Mouse (Mus musculus) v-Abl transformed pro-B cells (cell line): ENCODE results near the gene Adamts20.
"Not testable (repeated sequence)": the region's sequence is repeated elsewhere in the genome, so short reads cannot be mapped to it uniquely, and the experiment has no call there.

ENCODE experiments used
- in situ Hi-C, 2 experiments: fragments of 400-800 bp; cut with MboI; formaldehyde crosslinking; loops; one replicate each; pipeline ENCODE4 v1.15.1; 2025; ENCODE audit not compliant: unreplicated experiment in 2 of 2

Adamts20 gene

DNA sequence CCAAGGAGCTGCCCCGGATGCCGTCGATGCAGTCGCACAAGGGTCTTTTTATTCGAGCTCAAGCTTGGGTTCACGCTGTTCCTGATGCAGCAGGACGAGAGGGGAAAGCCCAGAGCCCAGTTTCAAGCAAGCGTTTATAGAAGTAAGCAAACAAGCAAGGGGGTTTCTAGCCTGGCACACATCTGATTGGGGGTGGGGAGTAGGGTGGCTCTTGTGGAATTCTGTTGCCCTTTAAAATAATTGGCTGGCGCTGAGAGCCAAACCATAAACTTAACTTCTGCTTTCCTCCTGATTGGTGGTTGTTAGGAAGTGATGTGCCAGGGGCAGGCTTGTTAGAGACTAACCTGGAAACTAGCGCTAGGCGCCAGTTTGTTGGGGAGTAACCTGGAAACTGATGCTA, at the start of gene Adamts20:
Adamts20 (minus strand) TSS at position 101 of the 400 bp plus-strand sequence.
- in situ Hi-C loops = no loop called here

DNA sequence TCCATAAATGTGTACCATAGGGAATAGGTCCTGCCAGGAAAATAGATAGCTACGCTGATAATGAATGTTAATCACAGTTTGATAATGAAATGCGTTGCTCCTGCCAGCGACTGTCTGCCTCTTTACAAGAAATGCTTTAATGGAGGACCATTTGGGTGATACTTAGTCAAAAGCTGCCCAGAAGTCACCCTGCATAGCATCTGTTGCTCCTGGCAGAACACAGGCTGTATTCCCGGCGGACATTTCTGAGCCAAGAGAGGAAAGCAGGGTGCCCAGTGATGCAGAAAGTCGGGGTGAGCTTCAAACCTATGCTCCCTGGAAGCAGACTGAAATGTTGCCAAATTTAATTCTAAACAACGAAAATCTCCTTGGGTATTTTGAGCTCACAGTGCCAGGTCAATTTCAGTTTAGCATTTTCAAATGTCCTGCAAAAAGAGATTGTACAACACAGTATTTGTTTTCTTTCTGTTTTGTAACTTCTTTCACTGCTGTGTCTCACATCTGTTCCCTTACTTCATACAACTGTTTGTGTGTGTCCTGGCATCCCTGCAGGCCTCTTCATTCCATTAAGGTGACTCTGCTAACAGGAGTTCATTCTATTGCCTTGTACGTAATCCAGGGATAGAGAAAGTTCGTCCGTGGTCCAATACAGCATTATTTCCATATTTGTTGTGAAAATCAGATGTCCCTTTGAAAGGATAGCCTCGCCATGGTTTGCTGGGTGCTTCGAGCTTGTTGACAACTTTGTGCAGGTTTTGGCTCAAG, 38.4 kb upstream of the Adamts20 start:
- in situ Hi-C loops = loop anchor here (25.0 kb wide), 1 partner anchor 991 kb away; no protein-coding TSS in a partner anchor

DNA sequence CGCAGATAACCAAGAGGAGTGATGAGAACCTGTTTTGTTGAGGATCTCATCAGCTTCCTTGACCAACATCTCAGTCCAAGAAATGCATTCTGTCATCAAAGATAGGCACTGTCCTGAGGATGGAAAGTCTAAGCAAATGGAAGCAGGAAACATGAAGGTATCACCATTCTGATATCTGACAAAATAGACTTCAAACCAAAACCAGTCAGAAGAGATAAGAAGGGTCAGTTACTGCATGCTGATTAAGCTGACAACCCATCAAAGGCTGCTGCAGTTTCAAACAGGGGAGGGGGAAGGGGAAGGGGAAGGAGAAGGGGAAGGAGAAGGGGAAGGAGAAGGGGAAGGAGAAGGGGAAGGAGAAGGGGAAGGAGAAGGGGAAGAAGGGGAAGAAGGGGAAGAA, 34.0 kb upstream of the Adamts20 start:
- in situ Hi-C loops = no loop called here

DNA sequence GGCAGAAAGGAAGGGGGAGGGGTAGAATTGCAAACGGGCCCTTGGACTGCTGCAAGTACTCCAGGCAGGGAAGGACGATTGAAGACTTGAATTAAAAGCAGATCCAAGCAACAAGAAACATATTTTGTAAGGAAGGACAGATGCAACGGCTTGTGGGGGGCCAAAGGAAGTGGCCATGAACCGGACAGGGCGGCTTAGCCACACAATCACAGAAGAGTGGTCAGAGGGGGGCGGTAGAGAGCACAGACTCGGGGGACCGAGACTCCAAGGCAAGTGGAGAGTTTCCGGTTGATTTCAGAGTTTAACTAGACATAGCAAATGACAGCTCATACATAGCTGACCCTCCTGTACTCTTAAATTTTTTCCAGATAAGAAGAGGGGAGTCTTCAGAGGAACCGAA, 30.7 kb upstream of the Adamts20 start:
- in situ Hi-C loops = no loop called here

DNA sequence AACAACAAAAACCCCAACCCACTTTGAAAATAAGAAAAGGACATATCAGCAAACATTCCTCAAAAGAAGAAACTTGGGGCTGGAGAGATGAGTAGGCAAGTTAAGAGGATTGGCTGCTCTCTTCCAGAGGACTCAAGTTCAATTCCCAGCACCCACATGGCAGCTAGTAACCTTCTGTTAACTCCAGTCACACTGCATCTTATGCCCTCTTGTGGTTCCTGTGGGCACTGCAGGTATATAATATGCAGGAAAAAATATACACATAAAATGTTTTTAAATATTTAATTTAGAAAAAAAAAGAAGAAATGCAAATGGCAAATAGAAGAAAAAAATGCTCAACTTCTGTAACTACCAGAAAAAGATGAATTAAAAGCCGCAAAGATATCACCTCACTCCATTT, 29.2 kb upstream of the Adamts20 start:
- in situ Hi-C loops = no loop called here

DNA sequence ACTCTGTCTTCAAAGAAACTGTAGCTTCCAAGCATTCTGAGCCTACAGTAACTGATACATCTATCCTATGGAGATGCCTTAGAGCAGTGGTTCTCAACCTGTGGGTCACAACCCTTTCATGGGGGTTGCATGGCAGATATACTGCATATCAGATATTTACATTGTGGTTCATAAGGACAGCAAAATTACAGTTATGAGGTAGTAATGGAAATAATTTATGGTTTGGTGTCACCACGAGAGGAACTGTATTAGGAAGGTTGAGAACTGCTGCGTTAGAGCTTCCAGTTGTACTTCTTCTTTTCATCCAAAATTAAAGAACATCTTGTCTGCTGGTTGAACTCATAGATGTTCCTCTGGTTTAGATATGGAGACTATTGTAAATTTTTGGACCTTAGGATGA, 24.2 kb upstream of the Adamts20 start:
- in situ Hi-C loops = no loop called here

DNA sequence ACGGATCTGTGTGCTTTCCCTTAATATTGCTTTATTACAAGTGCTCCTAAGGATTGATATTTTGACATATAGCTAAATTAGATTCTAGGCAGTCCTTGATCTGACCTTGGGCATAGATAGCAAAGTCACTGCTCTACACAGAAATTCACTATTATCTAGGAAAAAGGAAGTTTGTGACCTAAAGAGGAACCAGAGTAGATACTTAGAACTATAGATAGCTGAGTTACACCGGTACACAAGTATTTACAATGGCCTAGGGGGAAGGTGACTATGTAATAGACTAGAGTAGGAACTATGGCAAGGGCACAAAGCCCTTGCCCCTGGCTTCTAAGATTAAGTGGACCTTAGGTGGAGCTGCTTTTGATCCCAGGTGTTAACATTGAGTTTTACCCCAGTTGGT, 22.8 kb upstream of the Adamts20 start:
- in situ Hi-C loops = not testable (repeated sequence)

DNA sequence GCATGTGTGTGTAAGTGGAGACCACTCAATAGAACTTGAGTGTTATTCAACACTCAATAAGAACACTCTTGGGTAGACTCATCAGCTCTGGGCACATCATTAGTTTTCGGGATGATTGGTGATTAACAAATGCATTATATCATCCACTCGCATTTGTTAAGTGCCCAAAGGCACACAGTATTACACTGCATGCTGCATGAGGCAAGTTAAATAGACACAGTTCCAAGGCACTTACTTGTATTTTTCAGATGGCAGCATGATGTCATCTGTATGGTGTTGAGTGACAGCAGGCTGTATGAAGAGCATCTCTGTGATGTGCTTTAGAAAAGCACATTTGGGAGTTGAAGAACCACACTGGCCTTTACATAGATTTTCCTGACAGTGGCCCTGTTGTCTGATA, 17.3 kb upstream of the Adamts20 start:
- in situ Hi-C loops = no loop called here

DNA sequence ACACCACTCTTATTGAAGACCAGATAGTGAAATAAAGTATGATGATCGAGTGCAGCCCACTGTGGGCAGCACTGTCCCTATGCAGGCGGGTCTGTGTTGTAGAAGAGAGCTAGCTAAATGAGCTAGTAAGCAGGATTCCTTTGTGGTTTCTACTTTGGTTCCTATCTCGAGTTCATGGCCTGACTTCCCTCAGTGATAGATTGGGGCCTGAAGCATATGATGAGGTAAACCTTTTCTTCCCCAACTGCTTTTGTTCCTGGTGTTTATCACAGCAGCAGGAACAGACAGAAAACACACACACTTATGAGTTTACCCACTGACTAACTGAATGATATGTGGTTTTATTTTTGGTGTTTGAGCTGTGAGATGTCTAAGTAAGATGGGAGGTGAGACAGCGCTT, 15.6 kb upstream of the Adamts20 start:
- in situ Hi-C loops = no loop called here

DNA sequence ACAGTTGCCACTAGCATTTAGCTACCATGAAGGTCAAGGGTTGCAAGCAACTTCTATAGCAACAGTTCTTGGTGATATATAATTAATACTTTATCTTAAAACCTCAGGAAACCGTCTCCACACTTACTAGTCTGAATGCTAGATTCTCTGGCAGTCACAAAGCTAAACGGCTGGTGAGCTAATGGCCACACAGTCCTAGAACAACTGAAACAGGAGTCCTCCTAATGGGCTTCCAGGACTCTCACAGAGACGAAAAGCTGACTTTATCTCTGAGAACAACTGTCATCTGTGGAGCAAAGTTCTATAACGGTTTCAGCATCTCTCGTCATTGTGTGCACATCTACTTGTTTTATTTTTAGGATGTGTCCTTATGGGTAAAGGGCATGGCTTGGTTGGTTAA, 15.0 kb upstream of the Adamts20 start:
- in situ Hi-C loops = no loop called here

DNA sequence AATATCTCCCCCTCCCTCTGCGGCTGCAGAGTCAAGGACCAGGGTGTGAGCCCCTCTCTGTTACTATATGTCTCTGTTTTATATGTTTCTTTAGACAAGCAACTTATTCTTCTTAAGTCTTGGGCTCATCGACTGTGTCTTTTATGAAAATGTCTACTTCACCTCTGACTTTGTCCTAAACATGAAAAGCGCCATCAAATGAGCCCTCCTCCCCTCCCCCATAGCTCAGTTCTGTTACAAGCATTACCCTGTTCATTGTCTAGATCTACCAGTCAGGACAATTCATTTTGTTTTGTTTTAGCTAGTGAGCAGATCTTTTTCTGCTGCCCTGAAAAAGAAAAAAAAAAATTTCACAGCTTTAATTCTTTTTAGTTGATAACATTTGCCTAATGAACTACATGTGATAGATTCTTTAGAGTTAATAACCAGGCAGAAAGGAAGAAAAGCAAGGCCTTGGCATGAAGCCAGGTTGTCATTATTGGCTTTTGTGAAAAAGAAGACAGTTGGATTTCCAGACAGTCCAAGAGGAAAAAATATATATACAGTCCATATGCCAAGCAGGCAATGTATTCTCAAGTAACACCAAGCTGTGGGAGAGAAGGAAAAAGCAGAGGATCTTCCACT, 14.4 kb upstream of the Adamts20 start:
- in situ Hi-C loops = no loop called here

DNA sequence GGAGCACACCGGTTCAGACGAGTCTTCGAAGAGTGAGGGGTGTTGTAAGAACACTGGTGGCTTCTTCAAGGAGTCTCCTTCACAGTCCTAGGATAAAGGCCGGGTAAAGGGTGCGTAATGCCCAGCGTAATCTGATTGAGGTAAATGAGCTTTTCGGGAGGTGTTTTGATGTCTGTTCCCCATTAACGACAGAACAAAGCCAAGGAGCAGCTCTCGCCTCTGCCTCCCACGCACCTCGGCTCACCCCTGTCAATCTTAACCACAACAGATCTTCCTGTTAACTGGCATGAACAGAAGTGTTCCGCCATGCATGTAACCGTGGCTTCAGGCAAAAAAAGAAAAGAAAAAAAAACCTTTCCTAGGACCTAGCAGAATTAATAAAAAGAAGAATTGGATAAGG, 13.5 kb upstream of the Adamts20 start:
- in situ Hi-C loops = no loop called here

DNA sequence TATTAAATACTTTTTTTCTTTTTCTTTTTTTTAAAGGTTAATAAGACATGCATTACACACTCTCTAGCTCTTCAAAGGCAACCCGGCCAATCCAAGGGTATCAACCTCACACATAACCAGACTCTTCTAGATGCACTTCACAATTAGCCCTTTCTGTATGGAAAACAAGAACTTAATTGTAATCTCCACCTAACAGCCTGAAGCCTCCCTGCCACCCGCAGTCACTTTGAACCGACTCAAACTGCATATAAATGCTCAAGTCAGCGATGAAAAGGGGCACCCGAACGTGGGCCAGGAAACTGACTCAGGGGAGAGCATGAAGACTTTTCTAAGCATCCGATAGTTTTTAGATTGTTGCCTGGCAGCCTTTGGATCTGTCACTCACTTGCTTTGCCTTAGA, 12.1 kb upstream of the Adamts20 start:
- in situ Hi-C loops = no loop called here

DNA sequence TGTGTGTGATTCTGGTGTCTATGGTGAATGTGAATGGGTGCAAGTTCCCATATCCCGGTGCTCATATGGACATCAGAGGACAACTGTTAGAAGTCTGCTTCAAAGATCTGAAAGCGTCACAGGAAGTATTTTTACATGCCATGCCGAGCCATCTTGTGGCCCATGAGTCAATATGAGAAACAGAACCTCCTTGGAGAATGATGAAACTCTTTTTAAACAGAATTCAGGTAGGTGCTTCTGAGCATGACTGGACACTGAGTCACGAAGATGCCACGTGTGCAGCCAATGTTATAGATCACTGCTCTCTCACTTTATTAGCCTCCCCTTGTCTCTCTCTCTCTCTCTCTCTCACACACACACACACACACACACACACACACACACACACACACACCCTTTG, 10.8 kb upstream of the Adamts20 start:
- in situ Hi-C loops = no loop called here

DNA sequence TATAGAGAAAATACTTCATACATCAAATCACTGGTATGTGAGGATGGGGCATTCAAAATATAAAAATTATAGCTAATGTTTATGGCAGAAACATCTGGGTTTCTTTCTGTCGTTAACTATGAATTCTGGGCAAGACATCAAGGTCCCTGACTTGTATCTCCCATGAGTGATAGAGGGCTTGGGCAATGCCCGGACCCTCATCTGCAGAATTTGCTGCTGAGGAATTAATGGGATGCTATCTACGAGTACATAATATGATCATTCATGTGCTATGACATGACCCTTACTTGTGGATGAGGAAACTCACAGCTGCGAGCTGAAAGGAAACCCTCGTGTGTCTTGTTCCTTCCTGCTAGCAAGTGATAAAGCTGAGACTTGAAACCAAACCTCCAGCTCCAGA, 5.1 kb upstream of the Adamts20 start:
- in situ Hi-C loops = no loop called here

DNA sequence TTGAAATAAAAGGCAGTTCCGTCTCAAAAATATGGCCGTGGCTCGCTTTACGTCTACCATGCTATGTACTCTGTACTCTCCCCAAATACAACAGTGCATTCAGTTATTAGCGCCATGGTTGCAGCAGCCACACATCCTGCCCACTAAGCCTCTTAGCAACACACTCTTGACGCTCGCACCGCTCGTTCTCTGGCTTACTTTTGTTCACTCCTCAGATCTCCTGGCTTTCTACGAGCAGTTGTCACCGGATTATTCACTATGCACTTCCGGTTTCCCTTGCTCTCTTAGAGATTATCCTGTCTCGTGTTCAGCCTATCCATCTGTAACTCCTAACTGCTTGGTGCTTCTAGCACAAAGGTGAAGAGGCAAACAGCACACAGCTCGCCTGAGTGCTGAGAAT, 337 bp downstream of the Adamts20 start:
- in situ Hi-C loops = no loop called here

DNA sequence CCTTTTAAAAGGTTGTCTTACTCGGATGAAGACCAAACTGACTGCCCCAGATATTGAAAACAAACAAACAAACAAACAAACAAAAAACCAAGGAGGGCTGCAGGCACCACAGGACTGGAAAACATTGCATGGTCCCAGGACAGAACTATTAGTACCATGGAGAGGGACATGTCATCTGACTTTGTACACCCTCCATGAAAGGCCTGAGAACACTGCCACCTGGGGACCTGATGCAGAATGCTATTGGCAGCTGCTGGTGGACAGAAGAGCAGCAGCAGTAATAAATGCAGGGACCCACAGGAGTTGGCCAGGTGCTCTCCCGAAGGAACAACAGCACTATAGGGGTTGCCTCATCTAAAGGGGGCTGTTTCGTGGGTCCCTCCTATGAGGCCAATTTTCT, 2.0 kb downstream of the Adamts20 start:
- in situ Hi-C loops = no loop called here

DNA sequence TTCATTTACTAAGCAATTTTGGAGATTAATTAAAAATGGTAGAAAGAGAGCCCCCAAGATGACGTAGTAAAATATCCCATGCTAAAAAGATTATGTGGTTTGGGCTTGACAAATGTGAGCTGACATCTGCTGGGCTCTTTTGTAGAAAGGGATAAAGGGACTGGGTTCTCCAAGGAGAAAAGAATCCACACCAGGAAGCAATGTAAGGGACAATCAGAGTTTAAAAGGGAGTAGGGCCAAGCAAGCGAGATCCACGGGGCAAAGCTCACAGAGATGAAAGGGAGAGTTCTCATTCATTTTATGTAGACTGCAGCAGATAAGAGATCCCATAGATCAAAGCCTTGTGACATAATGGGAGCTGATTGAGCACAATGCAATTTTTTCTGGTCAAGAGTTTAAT, 3.0 kb downstream of the Adamts20 start:
- in situ Hi-C loops = no loop called here

DNA sequence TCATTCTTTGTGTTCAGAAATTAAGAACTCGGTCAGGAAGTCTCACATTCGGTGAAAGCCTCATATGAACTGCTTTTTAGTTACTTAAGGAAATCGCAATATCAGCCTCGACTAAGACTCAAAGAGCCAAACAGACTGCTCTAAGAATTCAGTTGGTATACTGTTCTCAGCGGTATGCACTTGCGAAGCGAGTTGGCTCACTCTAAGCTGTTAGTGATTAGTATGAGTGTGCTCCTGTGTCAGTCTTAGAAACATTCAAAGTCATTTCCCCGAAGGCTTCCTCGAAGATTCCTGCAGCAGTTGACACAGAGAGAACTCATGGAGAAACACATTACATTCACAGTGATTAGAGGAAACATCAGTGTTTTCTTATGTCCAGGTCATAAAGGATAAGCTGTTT, 4.1 kb downstream of the Adamts20 start:
- in situ Hi-C loops = no loop called here

DNA sequence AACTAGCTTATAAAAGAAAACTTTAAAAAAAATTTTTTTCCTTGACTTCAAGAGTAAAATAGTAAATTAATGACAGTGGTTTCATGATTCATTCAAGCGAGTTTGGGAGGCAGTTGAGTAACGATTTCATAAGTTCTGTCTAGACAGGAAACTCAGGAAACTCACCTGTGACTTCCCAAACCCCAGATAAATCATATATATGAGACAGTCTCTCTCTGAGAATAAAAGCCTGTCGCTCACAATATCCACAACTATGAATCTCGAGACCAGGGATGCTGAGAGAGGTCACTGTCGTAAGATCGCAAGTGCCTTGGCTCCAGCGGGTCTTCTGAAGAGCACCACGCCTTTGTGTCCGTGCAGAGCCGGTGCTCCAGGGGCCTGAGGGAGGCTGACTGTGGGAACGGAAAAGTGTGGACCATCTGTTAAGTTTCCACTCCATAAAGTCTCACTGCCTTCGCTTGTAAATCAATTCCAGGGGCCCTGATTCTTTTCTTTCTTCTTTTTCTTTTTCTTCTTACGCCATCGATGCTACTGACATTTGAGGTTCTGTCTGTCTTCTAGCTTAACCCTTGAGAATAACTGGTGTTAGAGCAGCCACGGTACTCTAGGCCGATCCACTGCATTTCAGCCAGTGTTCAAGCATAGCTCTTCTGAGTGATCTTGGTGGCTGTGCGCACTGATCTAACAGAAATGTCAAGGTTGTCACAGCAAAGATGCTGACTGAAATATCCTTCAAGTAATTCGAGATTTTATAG, 7.4 kb downstream of the Adamts20 start:
- in situ Hi-C loops = no loop called here

DNA sequence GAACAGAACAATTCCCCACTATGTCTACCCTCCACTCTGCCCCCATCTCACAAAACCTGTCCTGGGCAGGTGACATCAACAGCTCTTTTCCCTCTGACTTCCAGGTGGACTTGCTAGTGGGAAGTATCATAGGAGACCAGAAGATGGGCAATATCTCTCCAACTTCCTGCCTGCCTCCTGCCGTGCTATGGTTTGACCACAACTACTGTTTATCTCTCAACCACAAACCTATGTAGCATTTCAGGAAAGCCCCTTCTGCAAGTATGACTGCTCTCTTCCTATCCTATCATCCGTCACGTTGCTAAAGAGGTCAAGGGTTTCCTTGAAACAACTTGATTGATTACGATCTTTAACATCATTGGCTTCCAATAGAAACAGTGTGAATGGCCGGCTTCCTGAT, 12.4 kb downstream of the Adamts20 start:
- in situ Hi-C loops = no loop called here

DNA sequence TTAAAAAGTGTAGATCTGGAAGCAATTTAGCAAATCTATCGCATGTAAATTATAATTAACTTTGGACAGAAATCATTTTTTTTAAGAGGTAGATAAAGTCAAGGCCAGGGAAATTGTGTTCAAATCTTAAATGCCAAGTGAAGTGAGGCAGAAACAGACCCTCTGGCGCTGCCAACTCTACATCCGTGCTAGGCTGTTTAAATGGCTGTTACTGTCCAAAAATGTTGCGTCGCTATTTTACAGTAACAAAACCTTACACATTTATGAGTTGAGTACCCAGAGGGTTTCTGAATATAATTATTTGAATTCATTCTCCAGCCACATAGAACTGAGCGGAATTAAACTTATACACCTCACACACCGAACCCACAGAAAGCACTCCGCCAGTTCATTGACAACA, 13.6 kb downstream of the Adamts20 start:
- in situ Hi-C loops = no loop called here
